Mouse (Mus musculus) natural killer cell, adult 2 months (primary cell): ENCODE data around the gene Pde4b.

Source experiments
- DNase-seq, 2 experiments: peaks; one replicate each; pipeline ENCODE4 v3.0.0; 2022; ENCODE audit warnings: low spot score in 2 of 2

Pde4b gene

DNA sequence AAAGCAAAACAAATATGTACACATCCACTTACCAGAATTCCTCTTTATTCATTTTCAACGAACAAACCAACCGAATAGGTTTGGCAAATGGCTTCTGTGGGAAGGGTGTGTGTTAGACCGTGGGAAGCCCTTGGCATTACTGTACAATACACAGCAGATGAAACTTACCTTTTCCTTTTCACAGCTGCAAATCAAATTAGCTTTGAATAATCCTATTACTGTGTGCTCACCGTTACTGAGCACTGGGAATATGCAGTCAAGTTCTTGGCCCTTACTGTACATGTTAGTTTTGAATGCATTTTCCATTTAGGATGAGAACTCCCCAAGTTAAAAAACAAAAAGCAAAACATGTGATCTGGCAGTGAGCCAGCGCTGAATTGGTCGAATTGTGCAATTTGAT, 199.8 kb downstream of the Pde4b start:
- DNase-seq: no peak

DNA sequence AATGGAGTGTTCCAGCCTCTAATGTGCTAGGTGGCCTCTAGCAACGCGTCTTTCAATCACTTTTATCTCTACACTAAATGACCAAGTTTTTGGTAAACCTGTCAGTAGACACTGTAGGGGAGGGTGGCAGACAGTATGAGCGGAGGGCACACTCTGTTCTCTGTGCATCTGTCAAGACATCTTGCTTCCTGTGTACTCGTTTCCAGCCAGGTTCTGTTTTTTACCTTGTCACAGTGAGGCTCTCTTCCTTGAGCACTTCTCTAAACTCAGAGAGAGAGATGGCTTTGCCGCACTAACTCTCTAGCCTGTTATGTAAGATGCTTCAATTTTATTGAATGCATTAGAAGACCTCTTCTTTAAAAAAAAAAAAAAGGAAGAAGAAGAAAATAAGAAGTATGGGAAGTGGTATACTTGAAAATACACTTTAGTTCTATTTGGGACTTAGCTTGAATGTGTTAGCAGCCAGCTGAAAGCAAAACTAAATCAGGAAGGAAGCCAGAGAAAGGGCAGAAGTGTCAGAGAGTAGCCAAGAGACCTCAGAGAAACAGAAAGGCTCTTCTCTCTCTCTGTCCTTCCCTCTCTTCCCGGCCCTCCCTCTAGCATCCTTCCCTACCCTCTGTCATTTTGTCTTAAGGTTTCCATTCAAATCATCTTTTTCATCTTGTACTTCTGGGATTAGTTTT, 202.8 kb downstream of the Pde4b start:
- no peak for DNase-seq

DNA sequence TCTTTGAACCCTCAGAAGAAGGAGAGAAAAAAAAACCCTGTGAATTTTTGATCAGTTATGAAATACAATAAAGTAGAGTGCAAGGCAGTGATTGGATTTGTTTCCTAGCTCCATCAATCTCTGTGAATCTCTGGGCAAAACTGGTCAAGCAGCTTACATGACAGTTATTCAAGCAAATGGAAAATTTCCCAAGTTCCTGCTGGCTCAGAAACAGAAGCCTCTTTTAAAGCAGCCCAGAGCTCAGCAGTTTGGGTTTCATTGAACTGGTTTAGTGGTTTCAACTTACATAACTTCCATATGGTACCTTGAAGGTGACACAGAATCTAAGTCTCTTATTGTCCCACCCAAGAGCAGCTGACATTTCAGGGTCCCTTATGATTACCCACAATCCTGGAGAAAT, 210.2 kb downstream of the Pde4b start:
- DNase-seq: no peak

DNA sequence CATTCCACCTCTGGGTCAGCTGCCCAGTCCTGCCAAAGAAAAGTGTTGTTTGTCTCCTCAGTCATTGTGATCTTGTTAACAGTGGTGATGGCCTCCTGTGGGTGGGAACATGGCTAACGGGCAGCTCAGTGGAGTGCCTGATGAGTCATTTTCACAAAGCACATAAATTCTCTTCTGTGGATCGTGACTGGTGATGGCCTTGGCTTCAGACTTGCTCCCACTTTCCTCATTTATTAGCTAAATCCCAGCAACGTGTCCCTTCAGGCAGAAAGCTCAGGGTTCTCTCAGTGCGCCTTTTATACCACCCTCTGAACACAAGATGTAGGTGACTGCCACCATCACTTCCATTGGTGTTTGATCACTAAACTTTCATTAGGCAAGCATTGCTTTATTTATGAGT, 215.2 kb downstream of the Pde4b start:
- no peak for DNase-seq

DNA sequence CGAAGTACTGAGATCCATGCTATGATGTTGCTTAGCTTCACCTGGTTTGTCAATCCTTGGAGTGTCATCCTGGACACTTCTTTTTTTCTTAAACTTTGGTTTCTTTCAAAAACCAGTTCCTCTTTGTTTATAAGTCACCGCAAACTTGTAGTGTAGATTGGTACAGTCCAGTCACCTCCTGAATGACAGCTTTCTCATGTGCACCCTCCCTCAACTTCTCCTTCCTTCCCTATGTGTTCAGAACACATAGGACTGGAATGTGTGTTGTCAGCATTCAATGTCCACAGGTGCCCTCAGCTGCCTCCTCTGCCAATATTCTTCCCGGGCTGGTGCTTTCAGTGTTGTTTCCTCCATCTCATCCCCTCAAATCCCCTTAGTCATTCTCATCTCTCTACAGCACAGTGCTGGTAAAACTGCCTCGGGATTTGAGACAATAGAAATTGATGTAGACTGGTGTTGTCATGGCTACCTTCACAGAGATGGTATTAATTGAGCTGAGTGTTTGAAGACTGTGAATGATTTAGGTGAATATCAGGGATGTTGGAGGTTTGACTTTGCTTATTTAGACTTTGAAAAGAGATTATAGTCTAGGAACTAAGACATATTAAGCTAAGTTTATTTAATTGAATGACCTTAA, 220.4 kb downstream of the Pde4b start:
- DNase-seq: no peak

DNA sequence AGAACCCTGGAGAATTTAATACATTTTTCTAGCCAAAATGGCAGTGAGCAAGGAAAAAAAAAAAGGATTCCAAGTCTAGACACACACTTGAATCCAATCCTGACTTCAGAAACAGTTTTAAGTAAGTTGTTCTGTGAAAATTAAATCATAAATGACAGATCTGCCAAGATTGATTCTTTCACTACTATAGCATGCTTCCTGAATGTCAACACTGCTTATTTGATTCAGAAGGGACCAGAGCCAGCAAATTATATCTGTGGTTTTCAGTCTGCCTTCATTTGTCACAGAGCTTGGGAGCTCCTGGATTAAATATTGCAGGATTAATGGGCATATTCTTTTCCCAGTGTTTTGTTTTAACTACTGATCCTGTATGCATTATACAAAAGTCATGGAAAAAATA, 223.3 kb downstream of the Pde4b start:
- DNase-seq: no peak

DNA sequence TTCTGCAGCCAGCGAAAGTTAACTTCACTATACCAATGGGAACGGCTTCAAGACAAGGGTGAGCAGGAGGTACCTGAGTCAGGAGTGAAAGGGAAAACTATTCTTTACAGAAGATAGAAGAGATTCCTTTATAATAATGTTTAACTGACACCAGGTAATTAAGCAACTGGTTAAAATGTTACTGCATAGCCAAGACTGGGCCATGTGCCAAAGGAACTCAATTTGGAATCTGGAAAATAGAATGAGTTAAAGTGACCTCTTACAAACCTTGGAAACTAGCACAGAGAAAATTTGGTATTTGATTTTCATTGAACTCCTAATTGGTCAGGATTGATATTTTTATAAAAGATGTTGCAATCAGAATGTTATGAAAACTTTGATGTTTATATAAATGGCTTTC, 228.7 kb downstream of the Pde4b start:
- no peak for DNase-seq

DNA sequence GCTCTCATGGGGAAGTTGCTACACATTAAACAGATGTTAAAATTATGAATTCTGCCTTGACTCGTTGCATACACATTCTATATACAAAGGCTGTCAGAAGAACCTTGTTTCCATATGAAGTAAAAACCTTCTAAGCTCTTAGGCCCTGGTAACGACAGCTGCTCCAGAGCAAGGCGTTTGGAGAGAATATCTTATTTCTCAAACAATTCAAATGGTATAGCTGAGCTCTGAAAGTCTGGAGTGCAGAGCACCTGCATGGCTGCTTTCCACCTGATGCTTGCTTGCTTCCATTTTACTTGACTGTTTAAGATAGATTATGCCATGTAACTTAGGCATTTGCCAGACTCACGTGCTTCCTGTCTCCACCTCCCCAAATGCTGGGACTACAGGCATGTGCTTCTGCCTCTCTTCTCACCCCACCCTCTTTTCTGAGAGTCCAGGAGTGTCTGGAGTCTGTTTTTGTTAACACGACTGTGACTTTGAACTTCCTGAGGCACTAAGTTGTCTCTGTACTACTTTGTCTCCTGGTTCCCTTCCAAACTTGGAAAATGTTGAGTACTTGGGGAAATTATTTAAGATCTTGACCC, 229.4 kb downstream of the Pde4b start:
- DNase-seq: no peak

DNA sequence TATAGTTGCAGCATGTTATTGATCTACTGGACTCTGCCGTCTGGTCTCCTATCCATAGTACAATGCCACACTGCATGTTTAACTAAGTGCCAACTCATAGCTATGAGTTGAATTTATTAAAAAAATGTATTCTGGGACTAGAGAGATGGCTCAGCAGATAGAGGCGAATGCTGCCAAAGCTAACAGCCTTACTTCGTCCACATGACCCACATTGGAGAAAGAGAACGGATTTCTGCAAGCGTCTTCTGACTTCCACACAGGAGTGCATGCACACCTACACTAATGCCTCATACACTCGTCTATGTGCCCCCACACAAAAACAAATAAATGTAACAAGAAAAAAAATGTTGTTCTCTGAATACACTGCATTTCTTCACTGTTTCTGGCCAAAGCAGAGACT, 231.3 kb downstream of the Pde4b start:
- DNase-seq: no peak

DNA sequence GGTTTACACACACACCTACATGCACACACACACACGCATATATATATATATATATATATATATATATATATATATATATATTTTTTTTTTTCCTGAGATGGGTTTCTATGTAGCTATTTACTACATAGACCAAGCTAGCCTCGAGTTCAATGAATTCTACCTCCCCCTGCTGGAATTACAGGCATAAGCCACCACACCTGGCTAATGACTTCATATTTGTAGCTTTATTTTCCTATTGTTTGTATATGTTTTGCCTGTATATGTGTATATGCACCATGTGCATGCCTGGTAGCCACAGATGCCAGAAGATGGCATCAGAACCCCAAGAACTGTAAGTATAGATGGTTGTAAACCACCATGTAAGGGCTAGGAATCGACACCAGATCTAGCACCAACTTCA, 234.0 kb downstream of the Pde4b start:
- no peak for DNase-seq

DNA sequence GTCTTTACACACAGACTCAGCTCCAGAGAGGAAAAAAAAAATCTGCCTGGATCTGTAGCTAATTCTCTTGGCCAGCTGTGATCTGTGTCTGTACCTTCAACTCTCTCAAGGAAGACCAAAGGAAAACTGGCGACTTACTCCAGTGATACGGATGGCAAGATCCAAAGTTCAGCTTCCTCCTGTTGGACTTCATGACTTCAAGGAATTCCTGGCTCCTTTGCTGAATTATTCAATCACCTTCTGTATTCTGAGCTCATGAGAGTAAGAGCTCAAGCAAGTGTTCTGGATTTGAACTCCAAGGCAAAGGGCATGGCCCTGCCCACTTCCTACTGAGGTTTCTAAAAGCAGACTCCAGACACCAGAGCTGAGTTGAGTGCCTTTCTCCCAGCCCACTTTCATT, 245.0 kb downstream of the Pde4b start:
- DNase-seq: no peak

DNA sequence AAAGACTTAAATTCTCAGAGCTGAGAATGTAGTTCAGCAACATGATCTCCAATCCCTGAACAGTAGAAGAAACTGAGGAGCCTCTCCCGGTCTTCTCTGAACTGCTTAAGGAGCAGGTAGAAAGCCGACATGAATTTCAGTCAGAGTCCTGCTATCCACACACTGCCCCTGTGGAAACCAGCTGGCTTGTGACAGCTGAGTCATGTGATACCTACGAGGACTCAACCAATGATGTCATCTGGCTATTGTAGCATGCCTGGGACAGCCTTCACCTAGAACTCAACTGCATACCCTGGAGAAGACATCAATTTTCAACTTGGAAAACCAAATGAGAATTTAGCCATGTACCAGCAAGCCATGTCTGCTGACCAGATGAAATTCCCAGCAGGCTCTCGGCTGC, 245.5 kb downstream of the Pde4b start:
- no peak for DNase-seq

DNA sequence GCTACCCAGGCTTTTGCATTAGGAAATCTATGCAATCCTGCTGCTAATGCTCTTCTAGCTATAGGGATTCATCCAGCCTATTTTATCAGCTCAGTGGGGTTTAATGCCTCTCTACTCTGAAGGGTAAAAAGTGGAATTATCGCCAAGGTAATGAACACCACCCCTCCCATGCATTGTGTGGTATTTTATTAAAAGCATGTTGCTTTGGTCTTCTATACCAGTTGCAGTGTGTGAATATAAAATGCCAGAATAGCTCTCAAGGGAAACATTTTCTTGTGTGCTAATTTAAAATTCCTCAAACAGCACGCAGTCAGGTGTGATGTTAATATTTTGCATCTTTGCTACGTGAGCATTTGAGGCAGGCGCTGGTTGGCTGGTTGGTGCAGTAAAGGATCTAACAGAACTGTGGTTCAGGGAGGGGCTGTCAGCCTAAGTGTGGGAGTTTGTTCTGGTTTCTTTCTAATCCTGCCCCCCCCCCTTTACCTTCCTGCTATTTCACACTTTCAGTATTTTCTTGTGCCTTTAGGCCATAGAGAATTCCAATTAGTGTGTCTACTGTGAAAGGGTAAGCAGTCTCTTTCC, 259.7 kb downstream of the Pde4b start:
- no peak for DNase-seq

DNA sequence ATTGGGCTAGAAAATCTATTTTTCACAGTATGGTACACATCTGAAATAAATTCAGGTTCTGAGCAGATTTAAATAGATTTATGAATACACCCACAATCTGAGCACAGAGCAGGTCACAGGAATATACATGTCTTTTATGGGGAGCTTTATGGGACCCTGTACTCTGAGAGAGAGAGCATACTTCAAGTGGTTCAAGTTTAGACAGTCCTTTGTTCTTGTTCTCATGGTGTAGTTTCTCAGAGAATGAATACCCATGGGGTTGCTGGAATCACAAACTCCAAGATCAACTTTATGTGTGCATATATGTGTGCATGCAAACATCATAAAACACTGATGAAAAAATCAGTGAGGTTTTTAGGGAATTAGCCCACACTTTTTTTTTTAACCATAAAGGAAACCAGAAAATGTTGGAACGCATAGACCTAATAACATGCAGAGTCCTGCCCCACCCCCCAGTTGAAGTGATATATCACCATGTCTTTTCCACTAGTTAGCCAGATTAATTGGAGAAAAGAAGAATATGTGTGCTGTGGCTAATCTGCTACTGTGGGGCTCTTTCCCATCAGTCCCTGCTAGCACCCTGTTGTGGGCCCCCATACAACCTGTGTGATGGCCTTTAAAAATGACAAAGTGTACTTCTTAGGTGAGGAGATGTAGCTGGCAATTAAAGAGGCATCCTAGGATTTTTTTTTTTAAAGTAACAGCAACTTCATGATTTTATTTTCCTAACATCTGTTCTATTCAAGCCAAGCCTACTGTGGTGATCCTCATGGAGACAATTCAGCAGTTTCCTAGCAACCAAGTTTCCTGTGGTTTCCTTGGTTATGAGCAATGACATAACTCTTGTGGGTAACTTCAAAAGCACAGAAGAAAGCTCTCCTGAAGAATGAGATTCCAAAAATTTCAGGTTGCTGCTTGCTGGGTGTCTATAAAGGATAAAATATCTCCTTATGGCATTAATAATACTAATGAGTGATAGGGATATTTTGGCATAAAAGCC, 264.4 kb downstream of the Pde4b start:
- DNase-seq: no peak

DNA sequence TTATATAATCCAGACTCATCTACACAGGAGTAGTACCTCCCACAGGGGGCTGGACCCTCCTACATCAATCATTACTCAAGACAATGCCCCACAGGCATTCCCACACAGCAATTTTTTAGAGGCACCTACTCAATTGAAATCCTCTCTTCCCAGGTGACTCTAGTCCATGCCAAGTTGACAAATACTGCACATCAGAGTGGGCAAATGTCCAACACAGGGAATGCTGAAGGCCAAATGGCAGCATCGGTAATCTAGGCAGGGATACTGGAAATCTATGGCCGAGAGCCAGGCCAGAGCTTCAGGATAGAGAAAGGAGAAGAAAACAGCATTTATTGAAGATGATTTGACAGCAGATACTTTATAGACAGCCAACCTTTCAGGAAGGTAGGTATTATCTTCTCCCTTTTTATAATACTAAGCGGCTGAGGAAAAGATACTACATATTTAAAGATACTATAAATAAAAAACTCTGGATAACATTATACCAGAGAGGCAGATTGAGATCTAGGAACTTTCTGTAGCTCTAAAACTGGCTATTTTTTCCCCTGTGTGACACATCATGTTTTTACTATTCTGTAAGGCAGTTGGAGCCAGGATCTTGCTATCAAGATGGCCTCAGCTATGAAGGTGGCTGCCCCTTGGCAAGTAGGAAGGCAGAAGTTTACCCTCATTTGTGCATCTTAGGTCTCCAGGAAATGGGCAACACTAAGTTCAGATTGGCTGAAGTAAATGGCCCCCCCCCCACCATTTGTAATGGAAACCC, 266.5 kb downstream of the Pde4b start:
- no peak for DNase-seq

DNA sequence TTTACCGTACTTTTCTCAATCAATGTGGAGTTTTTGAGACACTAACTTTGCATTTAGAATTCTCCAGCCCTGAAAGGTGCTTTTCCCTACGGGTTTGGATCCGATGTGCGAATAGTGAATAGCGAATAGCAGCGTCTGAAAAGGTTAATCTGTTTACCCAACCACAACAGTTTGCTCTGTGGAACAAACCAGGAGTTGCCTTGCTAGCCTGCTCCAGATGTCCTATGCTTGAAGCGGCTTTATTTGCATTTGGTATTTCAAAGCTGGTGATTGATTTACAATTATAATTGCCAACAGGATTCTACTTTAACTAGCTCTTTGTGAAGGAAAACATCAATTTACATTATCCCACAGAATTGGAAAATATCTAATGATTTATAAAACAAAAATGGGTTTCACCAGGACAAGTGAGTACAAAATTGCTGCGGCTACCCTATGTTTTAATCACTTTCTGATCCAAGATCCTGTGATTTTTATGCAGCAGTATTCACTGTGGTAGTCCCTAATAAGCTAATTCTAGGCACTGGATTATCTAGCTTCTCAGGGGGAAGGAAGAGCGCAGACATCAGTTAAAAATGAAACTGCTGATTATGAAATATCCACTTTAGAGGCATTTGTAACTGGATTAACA, 280.9 kb downstream of the Pde4b start:
- DNase-seq: no peak

DNA sequence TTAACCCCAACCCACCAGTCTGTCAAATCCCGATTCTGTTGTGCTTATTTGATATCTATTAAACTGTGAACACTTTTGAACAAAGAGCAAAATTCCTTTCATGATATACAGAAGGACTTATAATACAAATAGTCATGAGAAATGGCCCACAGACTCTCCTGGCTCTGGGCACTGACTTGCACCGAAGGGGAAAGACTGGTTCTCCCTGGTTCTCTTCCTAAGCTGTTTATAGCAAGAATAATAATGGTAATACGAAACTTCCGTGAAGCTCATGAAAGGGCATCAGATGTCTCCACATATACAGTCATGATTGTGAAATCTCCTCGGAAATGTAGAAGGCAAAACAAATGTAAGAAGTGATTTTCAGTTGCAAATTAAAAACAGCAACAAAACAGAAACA, 287.3 kb downstream of the Pde4b start:
- DNase-seq: no peak

DNA sequence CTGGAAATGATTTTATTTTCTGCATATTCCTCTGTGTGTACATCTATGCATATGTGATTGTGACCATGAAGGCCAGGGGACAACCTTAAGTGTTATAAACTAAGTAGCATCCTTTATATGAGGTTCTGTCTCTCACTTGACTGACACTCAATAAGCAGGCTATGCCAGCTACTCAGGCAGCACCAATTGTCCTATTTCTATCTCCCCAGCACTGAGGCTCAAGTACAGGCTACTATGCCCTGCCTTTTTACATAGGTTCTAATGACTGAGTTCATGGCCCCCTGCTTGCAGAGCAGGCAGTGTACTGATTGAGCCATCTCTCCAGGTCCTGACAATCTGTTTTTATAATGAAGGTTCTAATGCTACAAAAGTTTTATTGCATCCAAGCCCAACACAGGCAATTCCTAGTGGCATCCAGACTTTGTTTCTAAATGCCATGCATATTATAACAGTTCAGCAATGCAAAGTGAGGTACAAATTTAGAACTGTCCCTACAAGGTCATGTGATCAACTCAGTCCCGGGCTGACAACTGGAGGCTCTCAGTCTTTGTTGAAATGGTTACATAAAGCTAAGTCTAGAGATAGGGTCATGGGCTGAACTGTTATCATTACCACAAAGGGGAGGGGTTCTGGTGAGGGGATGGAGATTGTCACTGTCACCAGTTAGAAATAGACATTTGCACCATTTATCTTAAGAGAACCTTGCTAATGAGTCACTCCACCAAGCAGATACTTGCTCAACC, 295.6 kb downstream of the Pde4b start:
- DNase-seq: no peak

DNA sequence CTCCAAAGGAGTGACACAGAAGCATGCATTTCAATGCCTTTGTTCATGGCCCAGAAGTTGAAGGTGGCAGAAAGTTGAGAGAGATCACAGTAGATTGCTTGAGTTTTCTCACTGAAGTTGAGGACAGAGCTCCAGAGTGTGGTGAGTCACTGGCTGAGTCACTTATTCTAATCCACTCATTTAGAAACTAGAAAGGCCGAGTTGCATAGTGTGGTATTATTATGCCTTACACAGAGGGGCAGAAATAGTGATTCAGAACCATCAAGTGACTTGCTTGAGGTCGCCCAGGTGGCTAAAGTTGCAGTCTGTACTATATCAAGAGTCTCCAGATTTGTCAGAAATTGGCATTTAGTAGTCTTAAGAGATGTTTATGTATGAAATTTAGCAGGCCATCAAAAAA, 306.3 kb downstream of the Pde4b start:
- no peak for DNase-seq

DNA sequence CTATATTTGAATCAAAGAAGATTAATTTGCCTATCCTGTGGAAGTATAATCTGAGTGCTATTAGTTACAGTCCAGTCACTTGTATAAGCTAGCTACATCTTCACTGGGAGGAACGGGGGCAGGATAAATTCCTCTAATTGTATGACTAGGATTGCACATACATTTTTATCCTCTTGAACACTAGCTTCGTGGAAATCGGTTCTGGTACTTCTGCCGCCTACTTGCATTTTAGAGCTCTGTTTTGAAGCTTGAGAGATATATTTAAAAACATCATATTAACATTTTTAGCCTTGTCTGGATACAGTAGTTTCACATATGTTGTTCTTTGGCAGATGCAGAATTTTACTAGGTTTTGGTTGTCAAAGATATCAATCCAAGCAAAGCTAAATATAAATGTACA, 310.0 kb downstream of the Pde4b start:
- DNase-seq: no peak
